Mouse (Mus musculus): ENCODE measurements around the gene Tatdn3.
A peak's percentile ranks its signal among the peaks of the same experiment; 100 is the strongest.

Gene Tatdn3

DNA sequence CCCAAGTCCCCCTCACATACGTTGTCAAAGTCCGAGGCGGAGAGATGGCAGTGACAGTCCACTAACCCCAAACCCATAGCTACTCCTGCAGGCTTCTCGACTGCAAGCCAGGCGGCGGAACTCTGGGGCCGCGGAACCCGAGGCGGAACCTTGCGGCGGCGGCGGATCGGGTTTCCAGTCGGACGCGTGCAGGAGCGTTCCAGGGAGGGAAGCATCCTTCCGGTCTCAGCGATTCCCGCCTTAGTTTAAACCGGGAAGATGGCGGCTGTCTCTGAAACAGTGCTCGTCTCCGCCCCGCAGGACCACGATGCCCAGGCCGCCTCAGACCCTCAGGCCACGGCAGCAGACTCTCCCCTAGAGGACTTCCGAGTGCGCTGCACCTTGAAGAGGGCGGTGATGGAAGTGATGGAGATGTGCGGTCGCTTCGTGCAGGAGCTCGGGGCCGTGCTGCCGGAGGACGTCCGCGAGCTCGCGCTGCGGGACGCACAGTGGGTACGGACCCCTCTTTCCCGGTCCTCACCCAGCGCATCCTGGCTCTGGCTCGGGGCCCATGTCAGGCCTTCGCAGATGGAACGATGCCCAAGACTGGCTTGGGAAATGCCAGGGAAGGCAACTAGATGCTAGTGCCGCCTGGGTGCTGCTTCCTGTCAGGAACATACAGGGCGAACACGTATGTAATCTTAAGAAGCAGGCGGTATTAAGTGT is at the start of gene Tatdn3, which contains the start of gene Nsl1:
Gene Tatdn3, minus strand, starts transcription at position 152 of the 705 bp plus-strand sequence.
Gene Nsl1, plus strand, starts transcription at position 232 of the 705 bp plus-strand sequence.
- peak; percentile 90 for DNase-seq (ENCODE audit: low read depth, low spot score)

DNA sequence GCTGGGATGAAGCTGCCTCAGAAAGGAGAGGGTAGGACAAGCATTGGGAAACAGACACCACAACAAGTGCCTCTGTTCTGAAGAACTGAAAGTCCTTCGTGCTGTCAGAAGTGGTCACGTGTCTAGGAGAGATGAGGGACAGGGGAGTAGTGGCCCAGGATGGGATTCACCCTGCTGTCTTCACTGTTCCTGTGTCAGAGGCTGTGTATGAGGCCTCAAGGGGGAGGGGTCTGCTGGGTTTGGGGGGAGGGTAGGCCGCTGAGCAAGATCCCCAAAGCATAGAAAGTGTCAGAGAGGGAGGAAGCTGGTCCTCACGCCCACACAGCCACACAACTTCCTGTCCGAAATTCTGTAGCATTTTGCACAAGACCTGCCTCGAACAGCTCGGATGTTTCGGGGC is 48.4 kb upstream of the Tatdn3 start:
- no peak for DNase-seq (ENCODE audit: low read depth, low spot score)

DNA sequence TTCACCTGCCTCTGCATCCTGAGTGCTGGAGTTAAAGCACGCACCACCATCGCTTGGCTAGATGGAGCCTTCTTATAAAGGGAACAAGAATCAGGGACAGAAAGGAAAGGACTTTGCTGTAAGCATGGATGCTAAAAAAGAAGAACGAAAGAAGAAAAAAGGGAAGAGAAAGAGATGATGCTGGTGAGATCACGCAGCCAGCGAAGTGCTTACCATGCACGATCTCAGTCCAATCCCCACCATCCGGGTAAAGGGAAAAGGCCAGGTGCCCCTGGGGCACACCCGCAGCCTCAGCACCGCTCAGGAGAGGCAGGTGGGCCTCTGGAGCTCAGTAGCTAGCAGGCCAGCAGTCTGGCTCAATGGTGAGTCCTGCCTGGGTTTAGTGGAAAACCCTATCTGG is 47.2 kb upstream of the Tatdn3 start:
- DNase-seq (ENCODE audit: low read depth, low spot score): no peak

DNA sequence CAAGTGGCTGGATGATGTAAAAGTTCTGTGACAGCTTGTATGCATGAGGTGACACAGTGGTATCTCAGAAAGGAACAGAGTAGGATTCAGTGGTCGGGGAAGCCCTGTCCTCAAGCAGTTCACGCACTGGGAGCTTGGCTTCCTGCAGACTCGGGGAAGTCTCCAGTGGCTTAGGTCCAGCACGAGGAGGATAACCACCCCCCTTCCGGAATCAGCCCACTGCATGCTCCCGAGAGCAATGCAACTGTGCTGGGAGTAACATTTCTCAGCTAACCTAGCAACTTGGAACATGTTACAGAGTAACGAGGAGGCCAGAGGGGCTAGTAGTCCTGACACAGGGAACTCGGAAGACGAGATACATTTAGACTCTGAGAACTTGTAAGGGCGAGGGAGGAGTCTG is 44.6 kb upstream of the Tatdn3 start:
- DNase-seq (ENCODE audit: low read depth, low spot score): no peak

DNA sequence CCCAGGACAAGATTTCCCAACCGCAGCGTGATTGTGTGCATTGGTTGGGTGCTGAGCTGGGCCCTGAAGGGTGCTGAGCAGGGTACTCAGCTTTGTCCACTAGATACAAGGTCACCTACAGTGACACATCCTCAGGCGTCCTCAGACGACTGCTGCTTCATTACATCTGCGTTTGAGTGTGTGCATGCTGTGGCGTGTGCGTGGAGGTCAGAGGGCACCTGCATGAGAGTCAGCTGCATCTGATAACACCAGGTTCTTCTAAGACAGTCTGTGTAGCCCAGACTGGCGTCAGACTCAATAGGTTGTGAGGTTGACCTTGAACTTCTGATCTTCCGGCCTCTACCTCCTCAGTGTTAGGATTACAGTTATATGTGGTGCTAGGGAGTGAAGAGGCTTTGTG is 42.5 kb upstream of the Tatdn3 start:
- no peak for DNase-seq (ENCODE audit: low read depth, low spot score)

DNA sequence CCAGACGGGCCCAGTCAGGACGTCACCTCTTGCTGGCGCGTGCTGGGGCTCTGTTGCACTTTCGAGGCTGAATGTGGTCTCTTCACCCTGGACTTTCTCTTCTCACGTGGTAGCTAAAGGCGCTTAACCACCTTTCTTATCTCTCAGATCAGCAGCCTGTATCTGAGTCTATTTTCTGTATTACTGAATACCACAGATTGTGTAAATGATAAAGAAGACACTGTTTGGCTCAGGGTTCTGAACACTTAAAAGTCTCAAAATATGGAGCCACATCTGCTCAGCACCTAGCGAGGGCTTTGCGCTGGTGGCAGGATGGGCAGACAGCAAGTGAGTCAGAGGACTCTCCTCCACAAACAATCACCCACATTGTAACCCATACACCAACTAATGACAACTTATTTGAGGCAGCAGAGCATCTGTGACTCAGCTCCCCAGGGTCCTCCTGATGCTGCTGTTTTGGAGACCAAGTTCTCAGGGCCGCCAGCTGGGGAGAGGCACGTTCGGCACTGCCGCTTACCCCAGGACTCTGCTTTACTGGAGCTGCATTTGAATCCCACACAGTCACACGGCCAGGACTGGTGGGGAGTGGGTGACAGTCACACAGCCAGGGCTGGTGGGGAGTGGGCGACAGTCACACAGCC is 40.1 kb upstream of the Tatdn3 start:
- DNase-seq (ENCODE audit: low read depth, low spot score): no peak

DNA sequence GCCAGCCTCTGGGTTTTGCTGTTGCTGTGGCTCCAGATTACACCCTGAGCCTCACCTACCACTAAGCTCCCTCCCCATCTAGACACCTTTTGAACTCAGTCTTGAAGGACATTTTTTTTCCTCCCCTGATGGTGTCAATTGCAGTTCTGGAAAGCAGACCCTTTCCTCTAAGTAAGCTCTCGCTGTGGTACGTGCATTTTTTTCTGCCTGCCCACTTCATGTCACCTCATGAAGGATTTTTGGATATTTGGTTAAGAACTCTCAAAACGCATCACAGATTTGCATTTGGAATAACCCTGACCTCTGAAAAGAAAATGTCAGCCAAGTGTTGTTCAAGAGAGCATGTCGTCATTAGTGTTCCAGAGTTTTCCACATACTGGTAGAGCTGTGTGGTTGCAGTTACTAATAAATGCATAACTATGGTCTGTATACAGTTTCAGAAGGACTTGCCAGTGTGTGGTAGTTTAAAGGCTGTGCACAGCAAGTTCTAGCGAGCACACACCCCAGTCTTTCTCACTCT is 37.1 kb upstream of the Tatdn3 start:
- no peak for DNase-seq (ENCODE audit: low read depth, low spot score)

DNA sequence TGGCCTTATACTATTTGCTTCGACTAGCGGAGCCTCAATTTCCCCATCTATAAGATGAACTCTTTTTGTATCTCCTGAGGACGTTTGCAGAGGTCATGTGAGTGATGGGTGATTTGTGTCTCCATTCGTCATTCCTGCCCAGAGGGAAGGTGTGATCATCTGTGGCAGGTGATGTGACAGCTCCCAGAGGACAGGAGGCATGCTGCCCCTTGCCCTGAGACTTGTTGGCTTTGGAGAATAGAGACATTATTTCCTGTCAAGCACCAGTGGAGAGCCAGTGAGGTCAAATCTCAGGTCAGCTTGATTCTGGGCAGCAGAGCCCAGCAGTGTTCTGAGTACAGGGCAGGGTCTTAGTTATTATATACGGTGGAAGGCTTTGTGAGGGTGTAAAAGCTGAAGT is 36.4 kb upstream of the Tatdn3 start:
- DNase-seq (ENCODE audit: low read depth, low spot score): no peak

DNA sequence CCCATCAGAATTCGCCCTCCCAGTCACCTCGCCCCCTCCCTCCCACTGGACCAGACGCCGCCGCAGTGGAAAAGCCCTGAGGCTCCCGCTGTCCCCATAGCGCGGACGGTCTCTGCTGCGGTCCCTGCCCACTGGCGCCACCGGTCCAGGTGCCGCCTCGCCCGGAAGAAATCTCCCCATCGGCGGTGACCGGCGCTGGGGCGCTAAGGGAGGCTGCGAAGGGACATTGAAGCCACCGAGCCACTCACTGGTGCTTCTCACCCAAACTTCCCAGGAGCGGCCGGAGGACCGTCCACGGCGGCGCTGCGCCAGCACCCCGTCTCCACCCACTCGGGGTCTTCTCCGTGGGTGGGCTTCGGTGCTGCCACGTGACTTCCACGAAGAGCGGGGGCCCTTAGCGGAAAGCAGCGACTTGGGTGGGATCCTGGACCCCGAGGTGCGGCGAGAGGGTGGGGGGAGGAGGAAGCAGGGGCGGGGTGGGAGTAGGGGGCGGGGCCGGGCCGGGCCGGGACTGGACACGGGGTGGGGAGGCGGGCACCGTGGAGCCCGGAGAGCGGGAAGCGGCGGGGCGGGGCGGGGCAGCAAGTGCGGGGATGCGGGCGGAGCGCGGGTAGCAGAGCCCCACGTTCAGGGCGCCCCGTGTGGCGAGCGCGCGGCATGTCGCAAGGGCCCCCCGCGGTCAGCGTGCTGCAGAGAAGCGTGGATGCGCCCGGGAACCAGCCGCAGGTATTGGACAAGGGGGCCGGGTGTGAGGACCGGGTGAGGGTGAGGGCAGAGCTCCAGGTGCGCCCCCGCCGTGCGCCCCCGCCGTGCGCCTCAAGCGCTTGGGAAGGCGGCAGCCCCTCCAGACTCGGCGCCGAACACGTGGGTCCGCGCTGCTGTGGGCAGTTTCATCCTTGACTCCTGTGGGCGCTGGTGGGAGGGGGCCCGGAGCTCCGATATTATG is 35.3 kb upstream of the Tatdn3 start, which contains the start of gene Batf3:
Gene Batf3, plus strand, starts transcription at position 46 of the 946 bp plus-strand sequence.
- DNase-seq (ENCODE audit: low read depth, low spot score): peak; percentile 62

DNA sequence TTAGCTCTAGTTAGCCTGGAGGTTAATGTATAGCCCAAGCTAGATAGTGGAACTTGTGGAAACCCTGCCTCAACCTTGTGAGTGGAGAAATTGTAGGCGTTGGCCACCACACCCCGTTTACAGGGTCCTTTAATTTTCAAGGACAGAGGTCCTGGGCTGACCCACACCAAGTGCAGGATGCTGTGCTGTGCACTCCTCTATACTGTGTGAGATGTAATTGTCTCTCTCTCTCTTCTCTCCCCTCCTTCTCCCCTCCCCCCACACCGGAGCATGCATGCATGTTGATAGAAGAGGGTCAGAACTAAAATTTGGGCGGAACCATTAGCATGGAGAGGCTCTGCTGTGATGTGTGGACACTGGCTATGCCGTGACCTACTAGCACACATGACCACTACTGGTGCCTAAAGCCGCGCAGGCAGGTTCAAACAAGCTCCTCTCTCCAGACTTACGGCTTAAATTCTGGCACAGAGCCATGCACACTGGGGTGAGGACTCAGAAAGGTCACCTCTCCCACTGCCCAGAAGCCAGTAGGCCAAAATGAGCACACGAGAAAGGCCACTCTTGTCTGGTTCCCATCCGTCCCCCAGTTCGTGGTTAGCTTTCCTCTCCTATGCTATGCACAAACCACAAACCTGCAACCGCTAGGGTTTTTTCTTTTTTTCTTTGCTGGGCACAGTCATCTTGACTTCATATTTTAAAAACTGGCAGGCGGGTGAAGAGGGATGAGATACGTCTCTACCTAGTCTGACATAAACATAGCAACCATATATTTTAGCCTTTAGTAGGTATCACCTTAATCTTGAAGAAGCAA is 34.3 kb upstream of the Tatdn3 start:
- peak; percentile 6 for DNase-seq (ENCODE audit: low read depth, low spot score)

DNA sequence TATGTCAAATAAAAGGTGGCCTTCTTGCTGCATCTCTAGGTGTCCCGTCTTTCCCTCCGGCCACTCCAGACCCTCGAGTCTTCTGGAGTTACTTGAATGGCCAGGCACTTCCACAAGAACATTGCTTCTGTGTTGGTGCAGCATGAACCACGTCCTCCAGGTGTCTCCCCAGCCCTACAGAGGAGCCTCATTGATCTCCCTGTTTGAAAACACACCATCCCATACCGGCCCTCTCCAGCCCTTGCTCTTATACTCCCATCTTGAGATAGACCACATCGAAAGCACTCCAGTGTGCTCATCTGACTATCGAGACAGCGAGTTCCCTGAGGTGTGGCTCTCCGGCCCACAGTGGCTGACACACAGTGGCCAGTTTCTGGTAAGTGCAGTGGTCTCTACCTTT is 32.3 kb upstream of the Tatdn3 start:
- DNase-seq (ENCODE audit: low read depth, low spot score): no peak

DNA sequence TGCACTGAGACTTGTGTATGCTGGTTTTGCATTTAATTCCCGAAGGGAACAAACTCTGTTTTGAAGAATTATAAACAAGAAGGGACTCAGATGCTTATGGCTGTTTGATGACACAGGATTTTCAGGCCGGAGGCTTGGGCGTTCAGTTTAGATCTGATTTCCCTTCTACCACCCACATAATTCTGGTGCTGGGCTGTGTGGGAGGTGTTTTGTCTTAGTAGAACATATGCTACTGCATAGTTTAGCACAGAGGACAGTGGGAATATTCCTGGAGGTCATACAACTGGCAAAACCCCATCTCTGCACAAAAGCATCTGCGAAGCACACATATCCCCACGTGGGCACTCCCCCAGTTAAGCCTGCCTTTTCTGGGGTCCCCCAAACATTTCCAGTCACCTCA is 30.8 kb upstream of the Tatdn3 start:
- DNase-seq (ENCODE audit: low read depth, low spot score): no peak

DNA sequence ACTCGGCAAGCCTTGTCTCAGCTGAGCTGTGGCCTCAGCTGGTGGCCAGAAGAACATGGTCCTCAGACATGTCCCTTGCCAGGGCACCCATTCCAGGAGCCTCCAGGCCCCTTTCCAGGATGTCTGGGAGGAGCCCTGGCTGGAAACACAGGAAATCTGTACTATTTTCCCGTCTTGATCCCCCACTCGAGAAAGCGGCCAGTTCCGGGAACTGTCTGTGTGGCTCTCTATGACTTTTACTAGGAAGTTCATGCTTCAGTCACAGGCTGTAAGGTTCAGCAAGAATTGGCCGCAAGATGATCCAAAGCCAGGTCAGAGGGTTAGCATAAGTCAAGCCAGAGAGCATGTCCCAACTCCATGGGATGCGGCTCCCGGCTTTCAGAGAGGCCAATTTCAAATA is 29.3 kb upstream of the Tatdn3 start:
- DNase-seq (ENCODE audit: low read depth, low spot score): no peak

DNA sequence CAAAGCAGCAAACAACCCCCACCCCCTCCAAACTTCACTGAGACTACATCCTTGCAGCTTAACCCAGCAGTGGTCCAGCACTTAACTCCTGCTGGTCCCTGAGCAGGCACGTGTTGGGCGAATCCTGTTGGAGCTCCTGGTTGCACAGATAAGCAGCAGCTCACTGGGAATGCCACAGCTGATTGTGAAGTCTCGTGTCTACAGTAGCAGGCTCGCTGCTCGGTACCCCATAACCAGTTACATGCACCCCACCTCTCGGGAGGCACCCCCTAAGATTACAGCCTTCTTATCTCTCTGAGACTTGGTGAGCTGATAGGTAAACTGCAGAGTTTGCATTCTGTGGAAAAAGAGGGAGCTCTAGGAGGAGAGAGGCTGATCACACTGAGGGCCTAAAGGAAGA is 26.6 kb upstream of the Tatdn3 start:
- DNase-seq (ENCODE audit: low read depth, low spot score): no peak

DNA sequence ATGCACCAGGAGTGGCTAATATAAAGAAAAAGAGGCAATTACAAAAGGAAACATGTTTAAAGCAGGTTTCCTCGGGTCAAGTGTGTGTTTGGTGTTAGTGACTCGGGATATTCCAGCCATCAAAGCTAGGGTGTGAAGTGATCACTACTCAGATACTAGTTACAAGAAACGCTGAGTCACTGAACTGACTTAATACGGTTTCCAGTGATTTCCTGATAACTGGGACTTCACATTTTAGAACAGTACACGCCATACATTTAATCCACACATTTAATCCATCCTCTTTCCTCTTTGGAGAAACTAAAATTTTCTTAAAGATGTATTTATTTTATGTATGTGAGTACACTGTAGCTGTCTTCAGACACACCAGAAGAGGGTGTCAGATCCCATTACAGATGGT is 25.2 kb upstream of the Tatdn3 start:
- DNase-seq (ENCODE audit: low read depth, low spot score): no peak

DNA sequence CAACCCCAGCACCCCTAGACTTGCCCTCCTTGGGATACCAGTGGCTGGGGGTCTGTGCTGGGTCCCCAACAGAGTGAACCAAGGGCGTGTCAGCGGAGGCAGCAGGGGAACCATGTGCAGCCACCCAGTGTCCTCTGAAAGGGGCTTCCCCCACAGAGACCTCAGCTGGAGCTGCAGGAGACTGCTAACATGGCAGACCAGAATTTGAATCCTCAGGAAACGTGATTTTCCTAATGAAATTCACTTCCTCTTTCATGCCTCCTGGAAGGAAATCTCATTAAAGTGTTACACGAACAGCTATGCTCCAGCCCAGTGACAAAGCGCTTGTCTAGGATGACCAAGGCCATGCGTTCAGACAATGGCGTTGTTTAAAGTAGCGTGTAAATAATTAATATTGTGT is 24.2 kb upstream of the Tatdn3 start:
- DNase-seq (ENCODE audit: low read depth, low spot score): no peak

DNA sequence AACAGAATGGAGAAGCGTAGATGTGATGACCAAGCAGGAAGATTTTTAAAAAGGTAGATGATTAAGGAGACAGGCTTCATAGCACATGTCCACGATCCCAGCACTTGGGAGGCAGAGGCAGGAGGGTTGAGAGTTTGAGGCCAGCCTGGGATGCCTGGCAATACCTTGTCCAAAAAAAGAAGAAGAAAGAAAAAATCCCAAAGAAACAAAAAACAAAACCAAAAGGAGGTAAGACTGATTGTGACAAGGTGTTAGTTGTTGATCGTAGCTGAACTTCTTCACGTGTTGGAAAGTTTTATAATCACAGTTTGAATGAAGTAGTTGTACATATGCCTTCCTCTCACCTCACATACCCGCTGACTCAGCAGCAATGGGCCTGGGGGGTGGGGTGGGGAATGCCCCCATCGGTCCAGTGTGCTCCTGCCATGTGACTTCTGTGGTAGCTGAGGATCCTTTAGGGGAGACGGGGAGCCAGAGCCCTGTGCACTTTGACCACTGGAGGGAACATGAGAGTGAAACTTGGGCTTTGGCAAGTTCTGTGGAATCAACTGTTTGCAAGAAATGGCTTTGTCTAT is 23.7 kb upstream of the Tatdn3 start:
- no peak for DNase-seq (ENCODE audit: low read depth, low spot score)

DNA sequence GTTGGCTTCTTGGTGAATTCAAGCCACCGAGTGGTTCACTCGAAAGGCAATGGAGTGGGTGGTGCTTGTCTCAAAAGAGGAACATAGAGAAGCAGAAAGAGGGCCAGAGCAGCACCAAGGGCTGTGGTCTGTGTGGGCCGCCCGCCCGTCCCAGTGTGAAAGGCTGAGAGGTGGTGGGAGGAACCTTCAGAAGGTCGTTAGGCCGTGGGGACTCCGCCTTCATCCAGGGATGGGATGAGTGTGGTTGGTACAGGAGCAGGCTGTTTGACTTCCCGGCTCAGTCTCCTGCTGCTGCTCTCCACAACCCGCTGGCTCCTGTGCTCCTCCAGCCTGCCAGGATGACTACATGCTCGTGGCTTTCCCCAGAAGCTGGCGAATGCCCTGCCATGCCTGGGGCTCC is 22.9 kb upstream of the Tatdn3 start:
- no peak for DNase-seq (ENCODE audit: low read depth, low spot score)

DNA sequence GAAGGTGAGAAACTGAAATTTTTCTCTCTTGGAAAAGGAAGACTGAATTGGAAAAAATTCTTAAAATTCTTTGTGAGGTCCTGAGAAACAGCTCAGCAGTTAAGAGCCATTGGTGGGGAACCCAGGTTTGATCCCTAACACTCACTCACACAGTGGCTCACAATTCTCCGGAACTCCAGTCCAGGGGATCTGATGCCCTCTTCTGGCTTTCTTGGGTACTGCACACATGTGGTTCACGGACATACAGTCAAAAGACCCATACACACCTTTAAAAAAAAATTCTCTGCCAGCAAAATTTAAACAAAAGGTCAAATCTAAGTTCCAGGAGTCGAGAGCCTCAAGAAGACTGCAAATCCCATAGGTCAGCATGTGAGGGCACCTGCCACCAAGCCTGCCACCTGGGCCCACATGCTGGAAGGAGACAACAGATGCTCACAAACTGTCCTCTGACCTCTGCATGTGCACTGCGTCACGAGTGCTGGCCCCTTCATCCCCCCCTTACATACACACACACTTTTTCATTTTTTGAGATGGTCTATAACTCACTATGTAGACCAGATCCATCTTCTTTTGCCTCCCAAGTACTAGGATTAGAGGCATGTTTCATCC is 22.3 kb upstream of the Tatdn3 start:
- peak; percentile 49 for DNase-seq (ENCODE audit: low read depth, low spot score)

DNA sequence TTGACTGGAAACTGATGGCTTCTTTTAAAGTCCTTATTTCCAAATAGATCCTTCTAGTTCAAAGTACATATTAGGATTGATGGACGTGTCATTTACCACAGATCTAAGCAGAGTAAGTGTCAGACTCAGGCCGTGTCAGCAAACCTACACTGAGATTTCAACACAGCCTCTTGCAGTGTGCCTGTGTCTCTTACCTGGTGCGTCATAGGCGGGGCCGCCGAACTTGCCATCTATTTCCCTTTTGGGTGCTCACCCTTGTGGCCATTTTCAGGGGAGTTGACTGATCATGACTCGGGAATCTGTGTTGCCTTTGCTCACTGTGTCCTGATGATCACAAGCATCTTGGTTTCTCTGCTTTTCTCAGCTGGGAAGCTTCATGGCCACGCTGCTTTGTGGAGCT is 20.5 kb upstream of the Tatdn3 start:
- DNase-seq (ENCODE audit: low read depth, low spot score): no peak

Data from mesoderm, embryonic 11.5 days (tissue).